Mouse (Mus musculus) gastrocnemius, postnatal 4 days (tissue): ENCODE results near the gene Mrpl21. TPM values are rescaled to one million over a fixed set of nuclear protein-coding genes. Genes with fewer than 3 reads are reported as not detected.

Source experiments
- DNase-seq, 2 experiments: peaks; one replicate each; pipeline ENCODE4 v3.0.0; 2021 to 2022; ENCODE audit warnings: low spot score in 2 of 2, mixed read lengths in 2 of 2
- microRNA-seq: library from miRNA; unstranded; fragments of <30 nt; microRNA quantifications from one replicate; pipeline ENCODE4 v1.2.0, GENCODE M21; 2021
- total RNA-seq, 2 experiments: library from RNA; stranded (reverse); gene quantifications; 2 replicates each; pipeline ENCODE4 v1.2.3; 2021

The Mrpl21 gene
- total RNA-seq, 2 experiments from 2014 or later, result 63.7 to 67.5 TPM

DNA sequence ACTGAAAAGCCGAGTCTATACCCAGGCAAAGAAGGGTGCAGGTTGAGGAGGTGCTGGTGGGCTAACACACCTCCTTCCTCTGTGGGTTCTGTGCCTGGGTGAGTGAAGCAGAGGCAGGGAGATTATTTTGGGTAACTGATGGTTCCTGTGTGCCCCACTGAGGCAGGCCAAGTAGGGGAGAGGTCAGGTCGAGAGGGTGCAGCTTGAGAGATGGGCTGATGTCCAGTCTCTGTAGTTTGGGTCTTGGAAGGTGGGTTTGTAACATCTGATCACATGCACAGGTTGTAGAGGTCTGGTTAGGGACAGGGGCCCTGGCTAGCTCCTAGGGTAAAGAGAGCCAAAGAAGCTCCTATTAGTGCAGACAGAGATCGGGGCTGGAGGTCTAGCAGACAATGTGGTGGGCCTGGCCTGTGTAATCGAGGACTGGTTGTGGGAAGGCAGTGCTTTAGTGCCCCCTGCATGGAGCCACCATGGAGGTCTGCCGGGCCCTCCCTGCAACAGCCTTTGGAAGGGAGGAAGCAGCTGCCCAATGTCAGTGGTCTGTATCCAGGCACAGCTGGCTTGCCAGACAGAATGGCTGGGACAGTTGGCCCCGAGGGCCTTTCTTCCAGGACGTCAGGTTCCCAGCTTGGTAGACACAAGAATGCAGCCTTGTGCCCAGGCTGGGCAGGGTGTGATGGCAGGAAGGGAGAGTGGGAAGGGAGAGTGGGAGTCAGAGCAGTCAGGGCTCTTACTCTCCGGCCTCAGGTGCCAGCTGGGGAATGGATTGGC, 54.0 kb downstream of the Mrpl21 start:
- no peak for DNase-seq

DNA sequence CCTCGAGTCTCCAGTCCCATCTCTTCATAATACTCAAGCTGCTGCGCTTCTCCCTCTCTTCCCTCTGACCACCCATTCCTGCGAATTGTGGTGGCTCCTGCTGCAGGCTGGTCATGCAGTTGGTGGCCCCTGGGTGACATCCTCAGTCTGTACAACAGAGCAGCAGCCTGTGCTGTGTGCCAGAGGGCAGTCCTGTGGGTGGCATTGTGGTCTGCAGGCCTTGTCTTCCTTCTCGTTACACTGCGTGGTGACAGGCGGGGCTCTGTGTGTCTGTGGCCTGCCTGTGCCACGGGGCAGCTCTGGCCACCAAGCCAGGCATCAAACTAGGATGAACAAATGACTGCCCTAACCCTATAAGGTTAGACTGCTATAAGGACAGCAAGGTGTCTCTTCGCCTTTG, 56.5 kb downstream of the Mrpl21 start:
- no peak for DNase-seq

DNA sequence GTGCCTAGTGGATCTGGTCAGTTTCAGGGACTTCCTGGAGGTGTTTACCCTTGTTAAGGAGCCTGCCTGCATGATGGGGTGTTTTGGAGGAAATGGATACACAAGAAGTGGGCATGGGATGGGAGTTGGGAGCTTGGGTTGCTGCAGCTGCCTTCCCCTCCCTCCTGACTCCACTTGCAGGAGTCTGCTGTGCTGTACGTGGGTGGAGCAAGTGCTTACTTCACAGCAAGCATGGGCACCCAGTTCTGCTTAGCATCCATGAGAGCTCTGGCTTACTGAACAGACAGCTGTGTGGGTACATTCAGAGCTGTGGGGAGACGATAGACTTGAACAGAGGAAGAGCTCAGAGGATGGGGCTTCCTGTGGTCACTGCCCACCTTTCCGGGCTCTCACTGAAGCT, 58.3 kb downstream of the Mrpl21 start:
- DNase-seq, result no peak

Small RNA genes within 50 kb of the gene (microRNA-seq; reads per million reads assigned to microRNA genes)
- not detected for gene Mir6984

Other genes with a start within 250 kb of the Mrpl21 start
- gene Ighmbp2, start 116 bp downstream of the Mrpl21 start, total RNA-seq, result 1 to 10 TPM; 5.9 to 6.1 TPM
- 10 to 100 TPM; 52.0 to 67.5 TPM for gene Cpt1a, start 39.4 kb downstream of the Mrpl21 start, total RNA-seq
- 1 to 10 TPM; 1.1 to 1.3 TPM for gene Tesmin, start 106.0 kb downstream of the Mrpl21 start, total RNA-seq
- not detected for gene Gal, start 131.6 kb downstream of the Mrpl21 start, total RNA-seq